Mouse (Mus musculus) left cerebral cortex, adult 18-20 months (tissue): ENCODE data around the gene Prrg3. TPM values are rescaled to one million over a fixed set of nuclear protein-coding genes. Genes with fewer than 3 reads are reported as not detected.

Experiments
- total RNA-seq, 2 experiments: library from RNA; stranded (reverse); gene quantifications; 2 replicates each; pipeline ENCODE4 v1.2.3; 2021

The Prrg3 gene
- total RNA-seq, 2 experiments from 2014 or later, result 34.8 to 40.8 TPM

Other genes starting within 250 kb of the Prrg3 start
- gene Vma21, start 146.7 kb upstream of the Prrg3 start, total RNA-seq, result 10 to 100 TPM; 33.5 to 35.4 TPM
- under 1 TPM; 0.42 to 0.91 TPM for gene Gm1141, start 41.6 kb upstream of the Prrg3 start, total RNA-seq
- gene Fate1, start 10.4 kb downstream of the Prrg3 start, total RNA-seq, result under 1 TPM; 0.42 TPM
- under 1 TPM; 0.35 to 0.40 TPM for gene Cnga2, start 29.2 kb downstream of the Prrg3 start, total RNA-seq